Mouse (Mus musculus): ENCODE results near the gene Creb5. TPM values are rescaled to one million over a fixed set of nuclear protein-coding genes. Genes with fewer than 3 reads are reported as not detected.

Gene Creb5
- total and polyA plus RNA-seq, 3 experiments: 3.5 to 8.4 (median 6.1) TPM

DNA sequence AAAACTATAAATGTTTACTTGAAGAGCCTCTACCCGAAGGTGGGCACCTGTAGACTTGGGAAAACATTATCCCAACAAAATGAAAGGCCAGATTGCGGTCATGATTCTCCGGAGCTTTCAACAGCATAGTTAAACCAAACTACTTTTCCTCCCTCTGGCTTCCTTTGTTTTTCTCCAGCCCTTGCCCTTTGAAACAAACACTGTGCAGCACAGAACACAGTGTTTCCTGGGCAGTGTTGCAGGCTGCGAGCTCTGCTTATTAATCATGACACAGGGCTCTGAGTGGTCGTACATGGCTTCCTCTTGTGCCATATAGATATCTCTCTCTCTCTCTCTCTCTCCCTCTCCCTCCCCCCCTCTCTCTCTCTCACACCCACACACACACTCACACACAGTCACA lies 206.8 kb downstream of the Creb5 start:
- no peak overlapping the region for H3K4me3 ChIP-seq
- DNase-seq: no peak
- no peak overlapping the region for H3K27ac ChIP-seq
- intact Hi-C loops (cut with DNase I): no loop called here
- H3K9ac ChIP-seq (ENCODE audit: low read depth, low read length): no peak overlapping the region
- peaks cover 4% of the 10 kb centered on the region for H3K4me1 ChIP-seq (ENCODE audit: control insufficient read depth, insufficient read depth, low read length)
- no peaks in the 10 kb centered on the region for H3K36me3 ChIP-seq (ENCODE audit: control insufficient read depth, insufficient read depth, low read length)
- TF ChIP-seq POLR2A (IDR thresholded peaks at IDR 0.05; ENCODE audit: insufficient read depth, low read depth, low read length): no peak
- no peaks in the 10 kb centered on the region for H3K27me3 ChIP-seq (ENCODE audit: control insufficient read depth, insufficient read depth, low read length)
- H3K79me2 ChIP-seq (replicated peaks; ENCODE audit: control insufficient read depth, insufficient read depth, low read length): no peaks in the 10 kb centered on the region
- 45% methylated on average over 5 of the region's 5 CpGs for WGBS

DNA sequence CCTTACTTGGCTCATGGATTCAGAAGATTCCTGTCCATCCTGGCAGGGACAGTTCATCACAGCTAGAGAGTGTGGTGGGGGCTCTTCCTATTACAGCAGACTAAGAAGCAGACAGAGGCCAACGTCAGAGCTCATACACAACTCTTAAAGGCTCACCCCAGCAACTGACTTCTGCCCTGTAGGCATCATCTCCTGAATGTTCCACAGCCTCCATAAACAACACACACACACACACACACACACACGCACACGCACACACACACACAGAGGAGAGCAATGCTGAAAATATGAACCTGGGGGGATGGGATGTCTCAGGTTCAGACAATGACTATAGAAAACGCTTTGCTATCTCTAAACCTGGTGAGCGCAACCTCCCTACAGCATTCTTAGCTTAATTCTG lies 208.6 kb downstream of the Creb5 start:
- peaks cover 4% of the 10 kb centered on the region for H3K4me1 ChIP-seq (ENCODE audit: control insufficient read depth, insufficient read depth, low read length)
- no peaks in the 10 kb centered on the region for H3K27me3 ChIP-seq (ENCODE audit: control insufficient read depth, insufficient read depth, low read length)
- TF ChIP-seq CTCF (IDR thresholded peaks at IDR 0.05): no peak
- TF ChIP-seq POLR2A (IDR thresholded peaks at IDR 0.05; ENCODE audit: insufficient read depth, low read depth, low read length): no peak
- no peak for TF ChIP-seq EP300 (IDR thresholded peaks at IDR 0.05; ENCODE audit: insufficient read depth, low read depth, low read length)
- intact Hi-C loops (cut with DNase I): no loop called here
- no peaks in the 10 kb centered on the region for H3K36me3 ChIP-seq (ENCODE audit: control insufficient read depth, insufficient read depth, low read length)
- no peak for DNase-seq
- no peaks in the 10 kb centered on the region for H3K79me2 ChIP-seq (replicated peaks; ENCODE audit: control insufficient read depth, insufficient read depth, low read length)
- H3K4me3 ChIP-seq: no peak overlapping the region
- WGBS: 85% methylated on average over 5 of the region's 5 CpGs
- no peak overlapping the region for H3K9ac ChIP-seq (ENCODE audit: low read depth, low read length)
- no peak overlapping the region for H3K27ac ChIP-seq

DNA sequence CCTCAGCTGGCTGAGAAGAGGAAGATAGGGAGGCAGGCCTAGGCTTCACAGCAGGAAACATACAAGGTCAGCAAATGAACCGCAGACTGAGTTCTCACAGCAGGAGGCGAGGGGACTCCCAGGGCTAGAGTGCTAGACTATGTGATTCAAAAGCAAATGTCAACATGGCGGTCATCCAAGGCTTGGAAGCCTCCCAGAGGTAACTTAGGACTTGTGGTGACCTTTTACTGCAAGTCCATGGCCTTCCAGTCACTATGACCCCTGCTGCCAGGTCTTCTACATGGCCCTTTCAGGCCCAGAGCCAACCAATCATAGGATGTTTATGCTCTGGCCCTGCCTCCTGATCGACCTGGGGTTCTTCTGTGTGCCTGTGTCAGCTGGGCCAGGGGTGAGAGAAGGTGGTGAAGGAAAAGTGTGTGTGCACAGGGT lies 209.3 kb downstream of the Creb5 start:
- H3K27ac ChIP-seq: no peak overlapping the region

DNA sequence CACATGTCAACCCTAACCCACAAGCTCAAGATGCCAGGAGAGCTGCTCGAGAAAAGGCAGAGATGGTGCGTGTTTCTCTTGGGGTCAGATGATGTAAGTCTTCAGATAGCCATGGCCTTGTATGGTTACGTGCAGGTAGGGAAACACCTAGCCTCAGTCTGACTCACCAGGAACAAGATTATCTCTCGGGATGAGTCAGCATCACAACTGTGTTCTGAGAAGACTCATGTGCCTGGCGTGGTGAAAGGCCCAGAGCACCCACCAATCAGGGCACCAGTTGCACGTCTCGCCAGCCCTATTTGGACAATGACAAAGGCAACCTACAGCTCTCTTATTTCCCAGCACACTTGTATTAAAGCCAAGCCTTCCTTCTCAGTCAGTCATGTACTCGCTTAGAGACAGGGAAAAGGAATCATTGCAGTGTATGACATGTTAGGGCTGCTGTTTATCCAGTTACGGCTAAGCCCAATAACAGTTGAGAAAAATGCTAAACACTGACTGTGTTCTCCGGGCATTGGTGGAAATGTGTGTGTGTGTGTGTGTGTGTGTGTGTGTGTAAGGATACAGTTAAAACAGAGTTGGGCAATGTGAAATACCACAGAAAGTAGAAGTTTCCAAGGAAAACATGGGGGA lies 210.9 kb downstream of the Creb5 start:
- WGBS: 89% methylated on average over 10 of the region's 10 CpGs
- TF ChIP-seq POLR2A (IDR thresholded peaks at IDR 0.05; ENCODE audit: insufficient read depth, low read depth, low read length) (no peak), CTCF (IDR thresholded peaks at IDR 0.05) (no peak), EP300 (IDR thresholded peaks at IDR 0.05; ENCODE audit: insufficient read depth, low read depth, low read length) (no peak)

More for the DNA sequence above, 209.3 kb downstream of the Creb5 start:
- Histone ChIP-seq H3K4me1 (ENCODE audit: control insufficient read depth, insufficient read depth, low read length) (peaks cover 4% of the 10 kb centered on the region), H3K36me3 (ENCODE audit: control insufficient read depth, insufficient read depth, low read length) (no peaks in the 10 kb centered on the region), H3K9ac (ENCODE audit: low read depth, low read length) (no peak overlapping the region), H3K4me3 (no peak overlapping the region), H3K79me2 (replicated peaks; ENCODE audit: control insufficient read depth, insufficient read depth, low read length) (no peaks in the 10 kb centered on the region), H3K27me3 (ENCODE audit: control insufficient read depth, insufficient read depth, low read length) (no peaks in the 10 kb centered on the region)
- 52% methylated on average over 4 of the region's 4 CpGs for WGBS
- intact Hi-C loops (cut with DNase I): no loop called here
- DNase-seq: peak; percentile 47 to 55
- TF ChIP-seq POLR2A (IDR thresholded peaks at IDR 0.05; ENCODE audit: insufficient read depth, low read depth, low read length) (no peak), EP300 (IDR thresholded peaks at IDR 0.05; ENCODE audit: insufficient read depth, low read depth, low read length) (no peak), CTCF (IDR thresholded peaks at IDR 0.05) (no peak)

DNA sequence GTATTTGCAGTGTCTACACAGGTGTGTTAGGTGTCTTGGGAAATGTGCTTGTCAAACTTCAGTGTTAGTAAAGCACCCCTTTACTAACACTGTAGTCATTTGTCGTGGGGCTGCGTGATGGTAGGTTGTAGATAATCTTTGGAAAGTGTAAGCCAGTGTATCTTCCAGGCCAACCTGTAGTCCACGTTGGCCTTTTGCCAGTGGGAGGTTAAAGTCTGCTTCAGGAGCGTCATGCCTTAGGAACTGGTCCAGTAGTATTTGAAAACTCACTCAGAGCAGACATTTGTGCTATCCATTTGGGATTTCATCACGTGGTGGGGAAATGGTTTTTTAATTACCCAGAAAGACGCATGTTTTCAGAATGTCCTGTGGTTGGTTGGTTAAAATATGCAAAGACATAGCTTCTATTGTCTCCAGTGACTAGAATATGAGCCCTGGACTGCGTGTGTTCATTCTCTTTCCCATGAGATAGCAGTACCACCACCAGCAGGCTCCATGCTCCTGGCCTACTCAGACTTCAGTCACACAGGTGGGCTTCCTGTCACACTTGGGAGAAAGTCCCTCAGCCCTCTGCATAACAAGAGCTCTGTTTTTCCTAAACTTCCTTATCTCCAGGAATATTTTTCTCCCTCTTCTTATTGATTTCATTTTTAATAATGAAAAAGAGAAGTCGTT lies 212.7 kb downstream of the Creb5 start:
- no peak for DNase-seq
- Histone ChIP-seq H3K4me3 (no peak overlapping the region), H3K27me3 (ENCODE audit: control insufficient read depth, insufficient read depth, low read length) (no peaks in the 10 kb centered on the region), H3K79me2 (replicated peaks; ENCODE audit: control insufficient read depth, insufficient read depth, low read length) (no peaks in the 10 kb centered on the region), H3K9ac (ENCODE audit: low read depth, low read length) (no peak overlapping the region), H3K27ac (no peak overlapping the region), H3K4me1 (ENCODE audit: control insufficient read depth, insufficient read depth, low read length) (peaks cover 4% of the 10 kb centered on the region; the same call in 1 of the 2 replicates), H3K36me3 (ENCODE audit: control insufficient read depth, insufficient read depth, low read length) (no peaks in the 10 kb centered on the region)
- WGBS: 78% methylated on average over 8 of the region's 8 CpGs
- TF ChIP-seq EP300 (IDR thresholded peaks at IDR 0.05; ENCODE audit: insufficient read depth, low read depth, low read length): no peak
- no peak for TF ChIP-seq POLR2A (IDR thresholded peaks at IDR 0.05; ENCODE audit: insufficient read depth, low read depth, low read length)
- no peak for TF ChIP-seq CTCF (IDR thresholded peaks at IDR 0.05)
- intact Hi-C loops (cut with DNase I): no loop called here

More for the DNA sequence above, 210.9 kb downstream of the Creb5 start:
- intact Hi-C loops (cut with DNase I): no loop called here
- Histone ChIP-seq H3K36me3 (ENCODE audit: control insufficient read depth, insufficient read depth, low read length) (no peaks in the 10 kb centered on the region), H3K9ac (ENCODE audit: low read depth, low read length) (no peak overlapping the region), H3K27ac (no peak overlapping the region), H3K4me3 (no peak overlapping the region), H3K79me2 (replicated peaks; ENCODE audit: control insufficient read depth, insufficient read depth, low read length) (no peaks in the 10 kb centered on the region), H3K4me1 (ENCODE audit: control insufficient read depth, insufficient read depth, low read length) (peaks cover 4% of the 10 kb centered on the region), H3K27me3 (ENCODE audit: control insufficient read depth, insufficient read depth, low read length) (no peaks in the 10 kb centered on the region)
- no peak for DNase-seq

DNA sequence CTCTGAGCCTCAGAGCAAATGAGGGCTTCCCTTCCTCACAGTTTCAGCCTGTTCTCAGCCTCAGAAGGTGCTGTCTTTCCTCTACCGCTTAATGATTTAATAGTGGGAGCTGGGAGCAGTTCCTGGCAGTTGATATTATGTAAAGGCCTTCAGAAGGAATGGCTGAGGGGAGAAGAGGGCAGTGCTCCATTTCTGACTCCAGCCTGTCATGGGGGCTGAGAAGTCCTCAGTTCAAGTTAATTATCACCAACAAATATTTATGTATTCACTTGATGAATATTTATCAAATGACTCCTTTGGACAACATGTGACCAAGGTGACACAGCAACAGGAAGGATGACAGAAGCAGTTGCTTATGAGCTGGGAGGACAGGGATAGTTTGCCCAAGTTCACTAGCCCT lies 214.2 kb downstream of the Creb5 start:
- no peak for TF ChIP-seq POLR2A (IDR thresholded peaks at IDR 0.05; ENCODE audit: insufficient read depth, low read depth, low read length)
- no peak for TF ChIP-seq EP300 (IDR thresholded peaks at IDR 0.05; ENCODE audit: insufficient read depth, low read depth, low read length)
- TF ChIP-seq CTCF (IDR thresholded peaks at IDR 0.05): no peak
- H3K9ac ChIP-seq (ENCODE audit: low read depth, low read length): no peak overlapping the region
- H3K4me1 ChIP-seq (ENCODE audit: control insufficient read depth, insufficient read depth, low read length): peaks cover 3% of the 10 kb centered on the region; the same call in 1 of the 2 replicates
- no peak for DNase-seq
- intact Hi-C loops (cut with DNase I): no loop called here
- 85% methylated on average over 1 of the region's 1 CpGs for WGBS
- no peaks in the 10 kb centered on the region for H3K27me3 ChIP-seq (ENCODE audit: control insufficient read depth, insufficient read depth, low read length)
- no peak overlapping the region for H3K4me3 ChIP-seq
- no peaks in the 10 kb centered on the region for H3K36me3 ChIP-seq (ENCODE audit: control insufficient read depth, insufficient read depth, low read length)
- H3K79me2 ChIP-seq (replicated peaks; ENCODE audit: control insufficient read depth, insufficient read depth, low read length): no peaks in the 10 kb centered on the region
- no peak overlapping the region for H3K27ac ChIP-seq

Measured in heart, adult 2 months (tissue).